Mouse (Mus musculus) thymus, postnatal 4 days (tissue): ENCODE results near the gene Sugt1.

ENCODE experiments used
- DNase-seq: peaks from one replicate; pipeline ENCODE4 v3.0.0; 2021

The Sugt1 gene

GRCm38 (mm10) chr14:79677891-79678687 is 90.6 kb downstream of the Sugt1 start:
- DNase-seq: no peak

- no peak for DNase-seq
Measured at GRCm38 (mm10) chr14:79680652-79681051, 93.2 kb downstream of the Sugt1 start.
